ENCODE assay signal across 10 mouse cellular contexts in genomic region chr11:54312021-54312420, GRCm38 (mm10). TPM values are rescaled to one million over a fixed set of nuclear protein-coding genes. Genes with fewer than 3 reads are reported as not detected.
A peak's percentile ranks its signal among the peaks of the same experiment; 100 is the strongest.
DNase-seq lines count a peak whose midpoint lies in the region; ATAC-seq and TF ChIP-seq lines count a peak whose summit lies in the region.
"Had no signal": no experiment of that assay in that cellular context is flagged by ENCODE, and none has a peak within 500 bp of the region (broad histone marks: within the 10 kb centered on the region; RNA-seq: fewer than 3 reads in every experiment).

No protein-coding gene starts in this region.

- TF ChIP-seq EP300 in heart, adult 2 months (IDR thresholded peaks at IDR 0.05; ENCODE audit: insufficient read depth, low read depth, low read length), result 0 out of 2 replicates have a peak, but pooled peaks have one; percentile 24

- WGBS in heart, adult 2 months, result 27% methylated on average over 5 of the region's 5 CpGs
- WGBS in neural tube, embryonic 14.5 days, result 6% methylated on average over 5 of the region's 5 CpGs
- 36% methylated on average over 5 of the region's 5 CpGs for WGBS in liver, embryonic 12.5 days (ENCODE audit: insufficient replicate concordance)

- H3K4me1 ChIP-seq in heart, adult 2 months (ENCODE audit: control insufficient read depth, insufficient read depth, low read length), result peaks cover 8% of the 10 kb centered on the region; the same call in 1 of the 2 replicates
- peaks cover 28% of the 10 kb centered on the region for H3K4me1 ChIP-seq in neural tube, embryonic 14.5 days (ENCODE audit: control insufficient read depth, insufficient read depth, low read length)
- H3K4me1 ChIP-seq in liver, embryonic 12.5 days, result peaks cover 50% of the 10 kb centered on the region

- no peaks in the 10 kb centered on the region for H3K27me3 ChIP-seq in heart, adult 2 months (ENCODE audit: control insufficient read depth, insufficient read depth, low read length)
- no peaks in the 10 kb centered on the region for H3K27me3 ChIP-seq in neural tube, embryonic 14.5 days (ENCODE audit: control insufficient read depth, insufficient read depth, low read length)
- peaks cover 7% of the 10 kb centered on the region for H3K27me3 ChIP-seq in liver, embryonic 12.5 days (replicated peaks)
- H3K27me3 ChIP-seq: liver, embryonic 15.5 days had no signal

- no peak for TF ChIP-seq POLR2A in heart, adult 2 months (IDR thresholded peaks at IDR 0.05; ENCODE audit: insufficient read depth, low read depth, low read length)

- H3K79me2 ChIP-seq in heart, adult 2 months (replicated peaks; ENCODE audit: control insufficient read depth, insufficient read depth, low read length), result no peaks in the 10 kb centered on the region

- no peaks in the 10 kb centered on the region for H3K36me3 ChIP-seq in heart, adult 2 months (ENCODE audit: control insufficient read depth, insufficient read depth, low read length)
- no peaks in the 10 kb centered on the region for H3K36me3 ChIP-seq in neural tube, embryonic 14.5 days (ENCODE audit: control insufficient read depth, insufficient read depth, low read length)
- no peaks in the 10 kb centered on the region for H3K36me3 ChIP-seq in liver, embryonic 12.5 days
- H3K36me3 ChIP-seq: liver, embryonic 15.5 days had no signal

- peak; percentile 50 for DNase-seq in layer of hippocampus, adult 11-12 months (ENCODE audit: low spot score)
- no peak for DNase-seq in layer of hippocampus, adult 9-10 months (ENCODE audit: low spot score)
- DNase-seq in adrenal gland, postnatal 25 days, result peak; percentile 47
- DNase-seq in heart, adult 2 months, result peak; percentile 35 to 62
- peak; percentile 51 to 77 for DNase-seq in layer of hippocampus, adult 2 months (ENCODE audit: low spot score in 2 of 2)
- no peak for DNase-seq in spleen, postnatal 4 days (ENCODE audit: low spot score in 2 of 2)

- no peaks in the 10 kb centered on the region for H3K9me3 ChIP-seq in neural tube, embryonic 14.5 days (ENCODE audit: control insufficient read depth, low read length)
- H3K9me3 ChIP-seq in liver, embryonic 12.5 days (replicated peaks), result no peaks in the 10 kb centered on the region
- H3K9me3 ChIP-seq: liver, embryonic 15.5 days had no signal

- H3K4me3 ChIP-seq in heart, adult 2 months, result no peak overlapping the region
- H3K4me3 ChIP-seq in layer of hippocampus, adult 2 months, result no peak overlapping the region
- H3K4me3 ChIP-seq in neural tube, embryonic 14.5 days (ENCODE audit: low read depth, low read length), result no peak overlapping the region
- no peak overlapping the region for H3K4me3 ChIP-seq in liver, embryonic 12.5 days
- H3K4me3 ChIP-seq: liver, embryonic 15.5 days had no signal

- peak overlapping the region; percentile 31; the same call in 1 of the 2 replicates for H3K27ac ChIP-seq in heart, adult 2 months
- peak overlapping the region; percentile 88 for H3K27ac ChIP-seq in layer of hippocampus, adult 2 months
- no peak overlapping the region for H3K27ac ChIP-seq in neural tube, embryonic 14.5 days (ENCODE audit: low read depth, low read length)
- H3K27ac ChIP-seq in liver, embryonic 12.5 days, result no peak overlapping the region
- H3K27ac ChIP-seq: liver, embryonic 15.5 days had no signal

- intact Hi-C loops in heart, adult 2 months (cut with DNase I), result loop anchor here (5.0 kb wide), 1 partner anchor 110 kb away; no protein-coding TSS in a partner anchor

- TF ChIP-seq CTCF in heart, adult 2 months (IDR thresholded peaks at IDR 0.05), result no peak
- TF ChIP-seq CTCF in layer of hippocampus, adult 2 months (conservative IDR thresholded peaks at IDR 0.05), result no peak

- no peak overlapping the region for H3K9ac ChIP-seq in heart, adult 2 months (ENCODE audit: low read depth, low read length)
- no peak overlapping the region for H3K9ac ChIP-seq in neural tube, embryonic 14.5 days (replicated peaks; ENCODE audit: low read depth, low read length)
- no peak overlapping the region for H3K9ac ChIP-seq in liver, embryonic 12.5 days
- H3K9ac ChIP-seq: liver, embryonic 15.5 days had no signal

- ATAC-seq in neural tube, embryonic 14.5 days (ENCODE audit: low read depth), result peak; percentile 59; the same call in 1 of the 2 replicates
- no peak for ATAC-seq in liver, embryonic 12.5 days

- no peak overlapping the region for H3K4me2 ChIP-seq in neural tube, embryonic 14.5 days (ENCODE audit: low read depth, low read length)
- H3K4me2 ChIP-seq in liver, embryonic 12.5 days, result no peak overlapping the region
- H3K4me2 ChIP-seq: liver, embryonic 15.5 days had no signal

RNA-seq across cellular contexts. Expression of gene Acsl6, which starts 8.4 kb away (rescaled TPM):
- 3.0 and 3.9 TPM in 2 replicates for total RNA-seq in adrenal gland, postnatal 25 days (2021)
- total RNA-seq in heart, adult 2 months (2021), result 1 to 10 TPM; 6.0 to 7.2 TPM
- polyA plus RNA-seq in heart, adult 2 months (2012; rRNA removed), result 5.7 and 7.0 TPM in 2 replicates
- 100 to 1,000 TPM; 188 to 202 TPM for total RNA-seq in layer of hippocampus, adult 2 months (2021)
- polyA plus RNA-seq in neural tube, embryonic 14.5 days (2014; fragmentation: Nextera tagmentation; extraction: Ambion mirVana), result 50.9 and 51.3 TPM in 2 replicates
- 1.3 and 1.7 TPM in 2 replicates for polyA plus RNA-seq in liver, embryonic 12.5 days (2016; fragmentation: Nextera tagmentation; extraction: Ambion mirVana)

RNA-seq across cellular contexts. Expression of gene Il3, which starts 44.9 kb away (rescaled TPM):
- total RNA-seq in adrenal gland, postnatal 25 days (2021), result not detected in 2 replicates
- total RNA-seq in heart, adult 2 months (2021), result not detected
- polyA plus RNA-seq in heart, adult 2 months (2012; rRNA removed), result not detected in 2 replicates
- total RNA-seq in layer of hippocampus, adult 2 months (2021), result not detected
- not detected in 2 replicates for polyA plus RNA-seq in neural tube, embryonic 14.5 days (2014; fragmentation: Nextera tagmentation; extraction: Ambion mirVana)
- not detected in 2 replicates for polyA plus RNA-seq in liver, embryonic 12.5 days (2016; fragmentation: Nextera tagmentation; extraction: Ambion mirVana)
- total RNA-seq: gastrocnemius, adult 8-10 months had no signal
- polyA plus RNA-seq: liver, embryonic 15.5 days had no signal

RNA-seq across cellular contexts. Expression of gene Meikin, which starts 58.4 kb away (rescaled TPM):
- total RNA-seq in adrenal gland, postnatal 25 days (2021), result not detected in 2 replicates
- not detected for total RNA-seq in heart, adult 2 months (2021)
- polyA plus RNA-seq in heart, adult 2 months (2012; rRNA removed), result not detected in 2 replicates
- total RNA-seq in layer of hippocampus, adult 2 months (2021), result not detected
- polyA plus RNA-seq in neural tube, embryonic 14.5 days (2014; fragmentation: Nextera tagmentation; extraction: Ambion mirVana), result not detected in 2 replicates
- polyA plus RNA-seq in liver, embryonic 12.5 days (2016; fragmentation: Nextera tagmentation; extraction: Ambion mirVana), result not detected in 2 replicates
- total RNA-seq: gastrocnemius, adult 8-10 months had no signal
- polyA plus RNA-seq: liver, embryonic 15.5 days had no signal

Comparison
In these comparisons a context has a peak if more than half of its experiments do, and no peak if none do; other contexts are left out.
1. DNase-seq: peak in layer of hippocampus, adult 11-12 months (single experiment), adrenal gland, postnatal 25 days (single experiment), heart, adult 2 months (2 of 2) and layer of hippocampus, adult 2 months (2 of 2); none in layer of hippocampus, adult 9-10 months (single experiment) and spleen, postnatal 4 days (0 of 2).
2. H3K27ac ChIP-seq: peak in heart, adult 2 months (single experiment) and layer of hippocampus, adult 2 months (single experiment); none in neural tube, embryonic 14.5 days (single experiment) and liver, embryonic 12.5 days (single experiment).
3. RNA of gene Acsl6, which starts 8.4 kb away (total RNA-seq): 188 to 202 TPM in layer of hippocampus, adult 2 months; 6.0 to 7.2 TPM in heart, adult 2 months and 3.0 to 3.9 TPM in adrenal gland, postnatal 25 days; every median in the first group is over 10 times any median in the second.